Mouse (Mus musculus) gastrocnemius, adult 2 months (tissue): Measurements from ENCODE around the gene Gm5157. TPM values are rescaled to one million over a fixed set of nuclear protein-coding genes. Genes with fewer than 3 reads are reported as not detected.
"Not testable (repeated sequence)": the region's sequence is repeated elsewhere in the genome, so short reads cannot be mapped to it uniquely, and the experiment has no call there.

Experiments used
- DNase-seq: peaks from one replicate; pipeline ENCODE4 v3.0.0; 2022
- H3K27ac ChIP-seq: fragments of 200-600 bp; 2 replicates; pipeline ENCODE4 v1.8.1; 2022; ENCODE audit warnings: mild to moderate bottlenecking
- H3K4me3 ChIP-seq: fragments of 200-600 bp; 2 replicates; pipeline ENCODE4 v1.8.1; 2022; ENCODE audit warnings: mild to moderate bottlenecking, moderate library complexity
- intact Hi-C: fragments of 180-260 bp; cut with DNase I; formaldehyde crosslinking; loops from one replicate; pipeline ENCODE4 v1.15.1; 2025
- long read RNA-seq, 2 experiments: library from polyadenylated mRNA; stranded (forward); transcript quantifications; one replicate each; pipeline ENCODE4 v2.0.0; 2021
- total RNA-seq, 2 experiments: library from RNA; stranded (reverse); gene quantifications; 2 replicates each; pipeline ENCODE4 v1.2.3; 2021

The Gm5157 gene
- not detected for total RNA-seq
- long read RNA-seq, experiment 1 = 0 reads
- long read RNA-seq, experiment 2 = 0 reads

DNA sequence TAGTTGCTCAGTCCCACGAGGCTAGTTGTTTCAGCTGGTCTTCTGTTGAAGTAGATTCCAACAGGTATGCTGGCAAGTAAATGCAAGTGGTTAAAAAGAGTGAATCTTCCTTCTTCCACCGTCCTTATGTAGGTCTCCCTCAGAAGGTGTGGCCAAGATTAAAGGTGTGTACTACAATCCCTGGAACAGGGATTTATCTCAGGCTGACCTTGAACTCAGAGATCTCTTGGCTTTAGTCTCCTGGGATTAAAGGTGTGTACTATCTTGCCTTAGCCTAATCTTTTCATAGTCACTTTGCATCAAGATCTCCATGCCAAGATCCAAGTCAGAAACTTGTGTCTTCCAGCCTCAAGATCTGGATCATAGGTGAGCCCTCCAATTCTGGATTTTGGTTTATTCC, at the start of gene Gm5157:
TSS of gene Gm5157 (minus strand) at position 101 of the 400 bp plus-strand sequence.
- H3K4me3 ChIP-seq, intact Hi-C loops, DNase-seq, H3K27ac ChIP-seq: not testable (repeated sequence)

- DNase-seq, intact Hi-C loops, H3K4me3 ChIP-seq, H3K27ac ChIP-seq: not testable (repeated sequence)
Observed at GRCm38 (mm10) chr7:21161885-21162284, 28.3 kb downstream of the Gm5157 start, which contains the start of gene Vmn1r123. TSS of gene Vmn1r123 (plus strand) at chr7:21162185.

Other genes starting within 250 kb of the Gm5157 start
- gene Vmn1r119, start 178.0 kb downstream of the Gm5157 start, total RNA-seq = not detected
- not detected for gene Vmn1r120, start 136.6 kb downstream of the Gm5157 start, total RNA-seq
- not detected for gene Vmn1r121, start 91.9 kb downstream of the Gm5157 start, total RNA-seq
- gene Vmn1r122, start 56.3 kb downstream of the Gm5157 start, total RNA-seq = not detected
- gene Vmn1r123, start 28.2 kb downstream of the Gm5157 start, total RNA-seq = not detected
- not detected for gene Vmn1r124, start 70.2 kb upstream of the Gm5157 start, total RNA-seq
- gene Vmn1r125, start 81.8 kb upstream of the Gm5157 start, total RNA-seq = not detected
- gene Vmn1r126, start 111.0 kb upstream of the Gm5157 start, total RNA-seq = not detected
- gene Vmn1r127, start 129.4 kb upstream of the Gm5157 start, total RNA-seq = not detected
- not detected for gene Vmn1r128, start 158.9 kb upstream of the Gm5157 start, total RNA-seq
- not detected for gene Vmn1r129, start 170.9 kb upstream of the Gm5157 start, total RNA-seq
- not detected for gene Gm6882, start 242.3 kb upstream of the Gm5157 start, total RNA-seq